Mouse (Mus musculus) cerebellum, adult 8-10 months (tissue): ENCODE measurements around the gene Arg1.

Experiments used
- DNase-seq: peaks from one replicate; pipeline ENCODE4 v3.0.0; 2022

Arg1 gene

GRCm38 (mm10) chr10:24926962-24927720, at the start of gene Arg1:
TSS of gene Arg1 (minus strand) at chr10:24927484.
- no peak for DNase-seq

- DNase-seq: no peak
Measured at GRCm38 (mm10) chr10:24973845-24974514, 46.7 kb upstream of the Arg1 start.

- DNase-seq: no peak
Measured at GRCm38 (mm10) chr10:24973385-24973784, 46.1 kb upstream of the Arg1 start.

- no peak for DNase-seq
Measured at GRCm38 (mm10) chr10:24972923-24973322, 45.6 kb upstream of the Arg1 start.

DNA sequence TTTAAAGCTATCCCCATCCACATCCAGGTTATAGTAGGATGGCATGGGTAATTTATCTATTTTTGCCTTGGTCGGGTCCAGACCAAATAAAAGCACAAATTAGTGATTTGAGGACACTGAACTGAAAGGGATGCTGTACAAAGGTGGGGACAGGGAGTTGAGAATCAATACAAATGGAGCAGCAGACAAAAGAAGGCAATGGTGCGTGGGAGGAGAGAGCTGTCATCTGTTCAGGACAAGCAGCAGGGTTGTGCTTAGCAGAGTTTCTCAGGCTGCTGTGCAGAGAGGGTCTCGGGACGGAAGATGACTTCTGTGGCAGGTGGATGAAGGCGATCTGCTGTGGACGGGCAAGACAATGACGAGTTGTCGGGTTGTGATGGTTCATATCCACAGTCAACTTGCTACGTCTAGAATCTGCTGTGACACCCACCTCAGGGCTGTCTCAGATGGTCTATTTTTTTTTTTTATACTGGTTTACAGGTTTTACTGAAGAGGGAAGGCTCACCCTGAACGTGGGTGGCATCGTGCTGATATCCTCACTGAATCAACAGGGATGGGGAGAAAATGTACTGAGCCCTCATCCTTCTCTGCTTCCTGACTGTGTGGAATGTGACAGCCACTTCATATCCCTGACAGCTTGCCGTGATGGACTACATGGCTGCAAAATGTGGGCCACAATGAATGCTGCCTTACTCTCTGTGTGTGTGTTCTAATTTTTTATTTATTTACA, 38.7 kb upstream of the Arg1 start:
- DNase-seq: no peak

DNA sequence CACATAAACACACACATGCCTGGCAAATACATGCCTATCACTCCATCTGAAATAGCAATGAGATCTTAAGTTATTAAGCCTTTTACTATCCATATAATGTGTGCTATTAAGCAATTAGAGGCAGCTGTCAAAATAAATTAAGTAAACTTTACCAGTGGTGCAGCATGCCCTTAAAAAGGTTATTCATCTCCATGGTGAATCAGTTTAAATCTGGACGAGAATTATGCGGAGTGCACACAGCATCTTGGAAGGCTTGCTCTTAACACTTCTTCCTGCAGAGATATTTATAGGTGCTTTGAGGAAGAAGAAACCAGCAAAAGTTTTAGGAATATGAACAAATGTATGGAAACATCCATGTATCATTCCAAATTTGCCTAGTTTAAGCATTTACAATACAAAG, 34.6 kb upstream of the Arg1 start:
- no peak for DNase-seq

DNA sequence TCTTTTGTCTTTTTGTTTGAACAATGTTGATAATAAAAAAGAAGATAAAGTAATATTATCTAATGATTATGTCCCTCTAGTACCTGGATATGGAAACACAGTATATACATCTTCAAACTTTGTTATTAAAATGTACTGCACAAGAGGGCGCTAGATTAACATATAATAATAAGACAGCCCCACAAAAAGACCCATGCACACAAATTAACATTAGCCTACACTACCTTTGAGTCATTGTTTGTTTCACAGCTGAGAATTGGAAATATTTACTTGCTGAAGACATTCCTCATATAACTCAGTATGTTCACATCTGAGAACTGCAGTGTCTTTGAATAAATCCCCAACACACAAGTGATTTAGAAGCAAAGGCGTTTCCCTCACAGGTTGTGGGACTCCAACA, 33.8 kb upstream of the Arg1 start:
- peak; percentile 28 for DNase-seq

- no peak for DNase-seq
Measured at GRCm38 (mm10) chr10:24959043-24959916, 32.0 kb upstream of the Arg1 start.

DNA sequence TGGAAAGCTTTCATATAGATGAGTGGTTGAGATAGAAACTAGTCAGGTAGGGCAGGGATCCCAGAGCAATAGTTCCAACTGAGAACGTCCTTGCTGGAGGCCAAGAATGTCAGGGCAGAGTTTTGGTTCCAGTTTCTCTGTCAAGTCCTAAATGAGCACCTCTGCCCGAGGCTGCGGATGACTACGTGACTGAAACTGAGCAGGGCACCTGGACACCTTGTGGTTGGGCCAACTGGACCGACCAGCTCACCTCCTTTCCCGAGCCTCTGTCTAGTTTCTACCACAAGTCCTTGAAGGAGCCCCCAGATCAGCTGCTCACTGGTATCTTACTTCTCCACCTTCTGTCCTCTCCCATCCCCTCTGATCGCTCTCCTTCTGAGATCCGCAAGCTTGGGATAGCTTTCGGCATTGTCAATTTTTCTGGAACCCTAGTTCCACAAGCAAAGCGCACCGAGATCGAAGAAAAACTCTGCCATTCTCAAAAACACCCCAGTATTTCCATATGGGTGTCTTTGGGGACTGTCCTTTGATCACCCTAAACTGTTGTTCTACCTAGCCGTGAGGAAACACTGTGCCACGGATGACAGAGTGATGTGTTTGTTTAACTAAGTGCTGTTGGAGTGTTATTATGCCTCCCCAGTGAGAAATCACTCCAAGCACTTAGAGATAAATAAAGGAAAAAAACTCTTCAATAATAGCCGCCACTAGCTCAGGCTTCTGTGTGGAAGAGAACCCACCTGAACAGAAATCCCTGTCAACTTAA, 31.2 kb upstream of the Arg1 start:
- DNase-seq: no peak

DNA sequence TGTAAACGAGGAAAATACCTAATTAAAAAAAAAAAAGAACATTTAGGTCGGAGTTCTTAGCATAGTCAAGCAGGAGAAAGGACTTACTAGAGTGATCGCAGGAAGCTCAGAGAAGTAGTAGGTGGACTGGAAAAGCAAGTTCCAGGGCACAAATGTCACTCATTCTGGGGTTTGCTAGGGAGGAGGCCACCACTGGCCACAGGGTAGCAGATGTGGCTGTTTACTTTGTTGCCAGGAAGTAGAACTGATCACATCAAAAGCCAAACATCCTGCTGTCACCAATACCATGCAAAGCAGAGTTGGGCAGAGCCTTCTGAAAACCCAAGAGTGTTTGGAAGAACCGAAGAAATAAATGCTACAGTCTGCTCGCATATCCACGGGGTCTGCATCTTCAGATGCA, 26.6 kb upstream of the Arg1 start:
- DNase-seq: no peak

- DNase-seq: no peak
Measured at GRCm38 (mm10) chr10:24952549-24952948, 25.3 kb upstream of the Arg1 start.

DNA sequence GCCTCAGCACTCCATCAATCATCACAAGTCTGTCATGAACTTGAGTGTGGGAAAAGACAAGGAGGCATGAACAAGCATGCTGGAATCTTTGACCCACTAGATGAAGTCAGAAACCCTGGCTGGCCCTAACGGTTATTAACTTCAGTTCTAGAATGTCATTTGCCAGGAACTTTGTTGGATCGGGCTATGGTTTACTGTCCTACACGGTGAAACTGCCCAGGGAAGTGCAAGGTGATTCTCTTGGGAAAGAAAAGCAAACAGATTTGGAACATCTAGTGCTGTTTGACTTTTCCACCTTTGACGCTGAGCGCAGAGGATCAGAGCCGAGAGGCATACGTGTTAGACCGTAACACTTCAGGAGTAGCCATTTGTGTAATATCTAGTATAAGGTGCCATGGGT, 24.3 kb upstream of the Arg1 start:
- no peak for DNase-seq

DNA sequence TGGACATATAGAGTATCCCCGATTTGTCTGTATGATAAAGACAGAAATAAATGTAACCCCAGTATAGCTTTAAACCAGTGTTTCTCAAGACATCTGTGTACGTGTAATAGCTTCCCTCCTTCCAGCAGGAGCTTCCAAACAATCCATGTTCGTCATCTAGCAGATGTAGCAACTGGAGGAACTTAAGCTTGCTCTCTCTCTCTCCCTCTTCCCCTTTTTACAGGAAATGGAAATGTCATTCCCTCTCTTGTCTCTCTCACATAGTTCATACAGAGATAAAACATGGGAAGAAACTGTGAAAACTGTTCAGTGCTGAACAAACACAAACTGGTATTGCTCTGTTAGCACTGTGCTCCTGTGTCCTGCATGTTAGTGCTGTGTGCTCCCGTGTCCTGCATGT, 22.9 kb upstream of the Arg1 start:
- no peak for DNase-seq

DNA sequence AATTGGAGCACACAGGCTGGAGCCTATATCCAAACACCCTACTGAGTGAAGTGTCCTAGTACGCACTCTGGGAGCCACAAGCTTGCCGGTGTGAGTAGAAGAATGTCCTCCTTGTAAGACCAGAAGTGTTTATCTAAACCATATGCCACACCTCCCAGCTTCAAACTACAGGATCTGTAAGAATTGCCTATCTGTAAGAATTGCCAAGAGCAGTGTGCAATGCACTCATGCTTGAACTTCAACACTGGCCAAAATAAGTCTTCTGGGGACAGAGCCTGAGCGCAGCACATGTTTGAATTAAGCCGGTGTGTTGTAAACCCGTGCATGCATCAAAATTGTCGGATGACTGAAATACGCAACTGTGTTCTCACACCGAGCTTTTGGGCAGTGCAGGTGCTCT, 21.0 kb upstream of the Arg1 start:
- DNase-seq: no peak

DNA sequence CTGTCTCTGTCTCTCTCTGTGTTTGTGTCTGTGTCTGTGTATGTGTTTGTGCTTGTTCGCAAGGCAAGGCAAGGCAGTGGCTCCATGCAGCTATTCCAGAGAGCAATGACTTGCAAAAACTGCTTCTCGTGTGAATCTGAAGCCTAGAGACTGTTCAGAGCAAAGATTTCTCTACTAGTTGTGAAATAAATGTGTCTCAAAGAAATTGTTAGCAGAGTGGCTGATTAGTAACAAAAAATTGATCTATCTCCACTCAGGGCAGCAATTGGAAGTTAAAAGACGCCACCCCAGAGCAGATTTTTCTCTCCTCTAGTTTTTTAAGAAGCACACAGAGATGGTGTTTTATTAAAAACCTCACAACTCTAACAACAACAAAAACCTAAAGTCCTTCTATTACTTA, 20.6 kb upstream of the Arg1 start:
- DNase-seq: no peak

- DNase-seq: no peak
Measured at GRCm38 (mm10) chr10:24930143-24930542, 2.9 kb upstream of the Arg1 start.

- DNase-seq: no peak
Measured at GRCm38 (mm10) chr10:24928072-24928471, 788 bp upstream of the Arg1 start.

DNA sequence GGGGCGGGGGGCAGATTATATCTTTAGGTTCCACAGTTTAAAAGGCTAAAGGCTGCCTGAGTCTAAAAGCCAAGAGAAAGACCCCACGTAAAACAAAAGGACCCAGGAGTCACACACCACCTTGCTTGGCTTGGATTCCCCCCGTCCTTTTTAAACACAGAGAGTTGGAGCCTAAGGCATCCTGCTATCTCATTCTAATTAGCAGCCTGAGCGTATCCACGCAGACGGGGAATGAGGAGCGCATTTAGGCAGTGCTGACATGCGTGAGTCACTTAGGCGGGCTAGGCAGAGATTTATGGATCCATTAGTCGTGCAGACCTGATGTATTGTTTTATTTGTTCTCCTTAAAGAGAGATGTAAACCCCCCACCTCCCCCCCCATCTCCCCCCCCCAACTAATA, 904 bp downstream of the Arg1 start:
- DNase-seq: no peak

DNA sequence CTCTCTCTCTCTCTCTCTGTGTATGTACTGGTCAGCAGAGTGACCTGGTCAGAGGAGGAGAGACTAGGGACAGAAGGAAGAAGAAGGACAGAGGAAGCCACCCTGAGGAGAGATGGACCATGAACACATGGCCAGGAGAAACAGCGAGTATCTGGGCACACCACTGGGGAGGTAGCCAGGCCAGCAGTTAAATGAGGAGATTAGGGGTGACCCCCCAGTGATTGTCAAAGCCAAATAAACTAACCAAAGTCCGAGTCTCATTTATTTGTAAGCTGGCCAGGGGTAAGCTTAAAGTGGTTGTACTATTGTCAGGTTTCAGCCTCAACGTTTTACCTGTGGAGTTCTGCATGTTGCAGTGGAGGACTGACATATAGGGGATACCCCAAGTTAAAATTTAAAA, 3.0 kb downstream of the Arg1 start:
- no peak for DNase-seq

DNA sequence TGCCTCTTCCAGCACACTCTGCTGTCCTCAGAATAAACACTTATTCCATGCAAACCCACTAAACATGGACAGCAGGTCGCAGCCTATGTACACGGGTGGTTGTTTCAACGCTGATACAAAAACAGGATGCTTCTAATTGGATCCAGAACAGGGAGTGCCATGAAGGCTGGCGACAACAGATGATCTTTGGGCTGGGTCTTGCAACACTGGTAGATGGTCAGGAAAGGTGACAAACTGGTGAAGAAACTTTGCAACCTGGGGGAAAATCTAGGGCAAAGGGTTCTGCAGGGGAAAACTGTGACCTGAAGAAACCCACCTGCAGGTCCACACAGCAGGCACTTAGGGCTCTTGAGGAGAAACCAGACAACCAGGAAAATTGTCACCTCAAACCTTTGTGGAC, 4.3 kb downstream of the Arg1 start:
- DNase-seq: no peak

- no peak for DNase-seq
Measured at GRCm38 (mm10) chr10:24915486-24915885, 11.8 kb downstream of the Arg1 start.

DNA sequence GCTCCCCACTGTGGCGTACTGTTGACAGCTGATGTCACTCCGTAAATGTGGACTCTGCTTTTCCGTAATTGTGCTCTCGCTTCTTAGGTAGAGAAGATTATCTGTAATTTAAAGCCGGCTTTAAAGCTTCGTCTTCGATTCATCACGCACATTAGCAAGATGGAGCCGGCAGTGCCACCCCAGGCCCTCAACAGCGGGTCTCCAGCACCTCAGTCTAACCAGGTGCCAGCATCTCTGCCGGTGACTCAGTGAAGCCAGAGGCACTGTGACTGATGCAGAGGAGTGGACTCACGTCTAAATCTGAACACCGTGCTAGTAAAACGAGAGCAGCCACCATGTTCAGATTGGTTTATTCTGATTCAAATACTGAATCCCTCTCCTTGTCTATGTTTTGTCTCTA, 14.7 kb downstream of the Arg1 start:
- DNase-seq: no peak
